Mouse (Mus musculus): ENCODE measurements around the gene Arxes2. TPM values are rescaled to one million over a fixed set of nuclear protein-coding genes. Genes with fewer than 3 reads are reported as not detected.
"Not testable (repeated sequence)": the region's sequence is repeated elsewhere in the genome, so short reads cannot be mapped to it uniquely, and the experiment has no call there.

Arxes2 gene
- 100 to 1,000 TPM in 1 of 2 experiments, 10 to 100 TPM in 1; 84.8 to 108 TPM for total RNA-seq (2021)

DNA sequence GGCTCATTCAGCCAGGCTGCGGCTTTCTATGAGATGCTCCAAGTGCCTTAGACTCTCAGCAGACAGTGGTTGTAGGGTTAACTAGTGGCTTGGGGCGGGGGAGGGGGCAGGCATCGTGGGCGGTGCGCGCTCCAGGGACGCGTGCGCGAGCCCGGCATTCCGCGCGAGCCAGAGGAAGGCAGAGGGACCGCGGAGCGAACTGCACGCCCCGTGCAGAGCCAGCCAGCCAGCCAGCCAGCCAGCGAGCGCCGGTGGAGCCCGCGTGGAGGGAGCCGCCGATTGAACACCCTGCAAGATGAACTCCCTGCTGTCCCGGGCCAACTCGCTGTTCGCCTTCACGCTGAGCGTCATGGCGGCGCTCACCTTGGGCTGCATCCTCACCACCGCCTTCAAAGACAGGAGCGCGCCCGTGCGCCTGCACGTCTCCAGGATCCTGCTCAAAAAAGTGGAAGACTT lies at the start of gene Arxes2:
Gene Arxes2 (plus strand): TSS at position 161 of the 456 bp plus-strand sequence.
- DNase-seq, result peak; percentile 17
- intact Hi-C loops (cut with DNase I), result not testable (repeated sequence)

GRCm38 (mm10) chrX:135948699-135949437 lies 44.8 kb upstream of the Arxes2 start:
- intact Hi-C loops (cut with DNase I), result no loop called here
- DNase-seq, result no peak

- intact Hi-C loops (cut with DNase I), result no loop called here
- DNase-seq, result no peak
These were observed 36.5 kb upstream of the Arxes2 start for GRCm38 (mm10) chrX:135956988-135957690.

DNA sequence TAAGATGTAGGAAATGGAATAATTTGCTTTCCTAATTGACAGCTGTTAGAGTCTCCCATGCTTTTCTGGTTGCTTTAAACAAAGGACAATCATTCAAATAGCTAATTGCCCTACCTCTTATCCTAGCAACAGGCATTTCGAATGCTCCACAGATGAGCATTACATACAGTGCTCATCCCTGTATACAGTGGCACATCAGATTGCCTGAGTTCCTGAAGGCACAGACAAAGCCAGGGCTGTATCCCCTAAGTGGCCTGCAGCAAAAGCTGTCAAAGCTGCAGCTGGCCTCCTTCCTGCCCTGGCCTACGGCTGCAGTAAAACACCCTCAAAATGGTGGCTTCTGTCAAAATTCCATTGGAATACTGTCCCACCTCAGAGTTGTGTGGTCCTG lies 35.9 kb upstream of the Arxes2 start:
- no peak for DNase-seq
- intact Hi-C loops (cut with DNase I), result no loop called here

DNA sequence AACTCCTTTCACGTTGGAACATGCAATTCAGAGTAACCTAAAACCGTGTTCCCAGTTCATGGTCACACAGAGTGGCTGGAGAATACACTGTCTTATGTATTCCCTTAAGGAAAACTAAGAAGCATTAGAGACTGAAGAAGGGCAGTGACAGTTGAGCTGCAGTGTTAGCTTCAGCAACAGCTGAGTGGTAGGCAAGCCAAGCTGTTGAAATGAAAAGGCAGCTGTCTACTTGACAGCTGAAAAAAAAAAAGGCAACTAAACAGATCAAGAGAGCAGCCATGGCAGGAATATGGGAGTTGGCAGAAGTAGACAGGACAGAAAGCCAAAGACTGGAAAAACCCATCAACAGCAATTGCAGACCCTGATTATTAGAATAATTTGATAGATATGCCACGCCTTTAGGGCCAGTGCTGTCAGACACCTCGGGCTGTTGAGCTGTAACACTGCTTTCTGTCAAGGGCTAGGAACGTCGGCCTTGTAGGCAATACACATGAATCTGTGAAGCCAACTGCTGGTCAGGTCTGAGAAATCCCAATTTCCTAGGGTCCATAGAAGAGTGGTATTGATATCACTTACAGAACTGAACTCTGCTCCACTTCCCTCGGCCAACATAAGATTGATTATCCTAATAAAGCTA lies 34.9 kb upstream of the Arxes2 start:
- no peak for DNase-seq

DNA sequence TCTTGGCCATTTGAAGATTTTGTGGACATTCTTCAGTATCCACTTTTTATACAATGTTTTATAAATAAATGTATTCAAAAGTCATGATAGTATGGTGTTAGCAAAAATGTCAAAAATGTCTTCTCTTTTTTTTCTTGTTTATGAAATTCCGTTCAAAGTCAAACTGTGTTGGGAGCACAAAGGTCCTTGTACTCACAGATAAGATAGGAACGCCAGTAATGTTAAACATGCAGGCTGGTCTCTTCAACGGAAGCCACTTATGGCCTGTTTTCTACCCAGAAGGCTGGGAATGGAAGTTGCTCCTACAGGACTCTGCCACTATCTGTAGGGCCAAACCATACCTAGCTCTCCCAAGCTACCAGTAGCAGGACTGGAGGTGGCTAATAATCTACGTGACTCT lies 34.1 kb upstream of the Arxes2 start:
- intact Hi-C loops (cut with DNase I), result no loop called here
- DNase-seq, result no peak

More for the DNA sequence above, 34.9 kb upstream of the Arxes2 start:
- intact Hi-C loops (cut with DNase I), result no loop called here

DNA sequence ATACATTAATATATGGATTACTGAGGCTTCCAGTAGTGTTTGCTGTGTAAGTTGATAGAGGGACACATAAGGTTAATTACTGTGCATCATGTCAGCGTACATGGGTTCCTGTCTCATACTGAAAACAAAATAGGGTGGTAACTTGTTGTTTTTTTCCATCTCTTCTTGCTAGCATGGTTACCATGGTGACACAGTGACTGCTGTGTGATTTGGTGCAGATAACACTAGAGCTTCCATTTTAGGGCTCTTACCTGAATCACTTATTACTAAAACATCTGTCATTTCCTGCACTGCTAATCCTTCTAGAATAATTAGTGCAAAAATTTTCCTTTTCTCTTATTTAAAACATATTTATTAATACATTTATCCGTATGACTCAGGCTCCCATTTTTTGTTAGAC lies 31.3 kb upstream of the Arxes2 start:
- no peak for DNase-seq
- intact Hi-C loops (cut with DNase I), result loop anchor here (10.0 kb wide), 1 partner anchor 158 kb away; no protein-coding TSS in a partner anchor

GRCm38 (mm10) chrX:135963130-135963529 lies 30.5 kb upstream of the Arxes2 start:
- intact Hi-C loops (cut with DNase I), result loop anchor here (10.0 kb wide), 1 partner anchor 158 kb away; no protein-coding TSS in a partner anchor
- DNase-seq, result no peak

DNA sequence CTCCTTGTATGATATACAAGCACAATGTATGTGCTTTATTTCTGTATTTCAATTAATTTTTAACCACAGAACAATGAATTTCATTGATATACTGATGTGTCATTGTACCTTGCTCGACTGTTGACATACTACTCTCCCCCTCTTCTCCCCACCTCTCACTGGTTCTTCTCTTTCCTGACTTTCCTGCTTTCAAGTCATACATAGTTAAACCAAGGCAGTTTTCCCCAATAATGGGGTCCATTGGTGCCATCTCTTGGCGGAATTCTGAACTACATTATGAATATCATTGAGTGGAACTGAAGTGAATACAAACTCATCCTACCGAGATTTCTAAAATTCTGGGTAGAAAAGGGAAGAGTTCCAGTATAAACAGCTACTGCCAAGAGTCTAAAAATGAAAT lies 30.0 kb upstream of the Arxes2 start:
- DNase-seq, result no peak
- intact Hi-C loops (cut with DNase I), result loop anchor here (10.0 kb wide), 1 partner anchor 159 kb away; no protein-coding TSS in a partner anchor

DNA sequence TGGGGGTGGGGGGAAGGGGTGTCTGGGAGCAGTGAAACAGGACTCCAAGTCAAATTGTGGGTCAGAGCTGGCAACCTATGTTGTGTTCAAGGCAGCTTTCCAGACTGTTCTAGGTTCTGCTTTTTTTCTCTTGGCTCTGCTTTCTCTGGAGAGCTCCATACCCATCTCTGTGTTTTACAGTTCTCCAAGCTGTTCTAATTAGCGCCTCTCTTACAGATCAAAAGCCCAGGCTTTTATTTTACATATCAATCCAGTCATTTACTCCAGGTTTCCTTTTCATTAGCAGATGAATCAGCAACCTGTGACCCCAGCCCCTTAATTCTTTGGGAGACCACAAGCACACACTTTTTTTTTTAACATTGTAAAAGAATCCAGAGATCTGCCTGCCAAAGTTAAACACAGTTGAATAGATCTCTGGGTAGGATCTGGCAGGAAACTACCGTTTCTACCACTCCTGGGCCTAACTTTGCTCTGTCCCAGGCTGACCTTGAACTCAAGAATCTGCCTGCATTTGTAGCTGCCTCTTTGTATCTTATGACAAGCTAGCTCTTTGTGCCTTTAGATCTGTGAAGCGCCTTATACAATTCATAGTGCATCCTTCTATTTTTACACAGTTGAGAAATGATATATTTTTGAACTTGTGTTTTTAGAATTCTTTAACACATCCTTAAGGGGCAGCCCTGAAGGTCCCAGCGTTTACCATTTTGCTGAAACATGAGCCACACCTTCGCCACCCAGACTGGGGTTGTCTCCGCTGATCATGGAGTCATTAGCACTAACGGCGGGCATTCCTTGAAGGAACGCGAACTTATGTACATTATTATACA lies 19.8 kb upstream of the Arxes2 start:
- intact Hi-C loops (cut with DNase I), result no loop called here

DNA sequence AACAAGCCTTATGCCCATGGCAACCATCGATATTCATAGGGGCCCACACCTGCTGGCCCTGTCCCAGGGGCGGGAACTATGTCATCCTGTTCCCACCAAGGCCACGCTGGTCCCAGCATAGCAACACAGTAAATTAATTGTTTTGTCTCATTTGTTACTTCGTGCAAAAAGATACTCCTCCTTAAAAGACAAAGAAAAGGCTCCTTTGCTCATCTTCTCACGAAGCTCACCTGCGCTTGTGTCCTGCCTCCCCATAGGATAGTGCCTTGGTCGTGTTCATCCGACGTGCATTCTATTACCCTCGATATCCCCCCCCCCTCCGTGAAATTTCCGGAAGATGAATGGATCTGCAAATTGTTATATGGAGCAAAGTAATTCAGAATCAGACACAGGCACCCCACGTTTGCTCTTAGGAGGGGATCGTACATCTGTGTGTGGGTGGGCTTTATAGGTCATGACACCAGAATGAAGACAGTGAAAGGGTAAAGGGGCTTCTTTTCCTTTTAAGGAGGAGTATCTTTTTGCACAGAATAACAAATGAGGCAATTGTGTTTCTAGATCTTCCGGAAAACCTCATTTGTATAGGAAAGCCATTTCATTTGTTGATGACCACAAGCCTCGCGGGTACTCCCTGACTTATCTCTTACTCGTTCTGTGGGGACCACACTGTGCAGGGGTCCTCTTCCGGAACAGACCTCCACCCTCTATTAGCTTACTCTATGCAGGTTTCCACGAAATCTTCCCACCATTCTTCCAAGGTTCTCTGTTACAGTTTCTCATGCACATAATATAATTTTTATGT lies 19.0 kb upstream of the Arxes2 start:
- DNase-seq, result no peak
- intact Hi-C loops (cut with DNase I), result no loop called here

More for the DNA sequence above, 19.8 kb upstream of the Arxes2 start:
- DNase-seq, result no peak

GRCm38 (mm10) chrX:135975226-135975552 lies 18.4 kb upstream of the Arxes2 start:
- DNase-seq, result peak; percentile 68
- intact Hi-C loops (cut with DNase I), result no loop called here

DNA sequence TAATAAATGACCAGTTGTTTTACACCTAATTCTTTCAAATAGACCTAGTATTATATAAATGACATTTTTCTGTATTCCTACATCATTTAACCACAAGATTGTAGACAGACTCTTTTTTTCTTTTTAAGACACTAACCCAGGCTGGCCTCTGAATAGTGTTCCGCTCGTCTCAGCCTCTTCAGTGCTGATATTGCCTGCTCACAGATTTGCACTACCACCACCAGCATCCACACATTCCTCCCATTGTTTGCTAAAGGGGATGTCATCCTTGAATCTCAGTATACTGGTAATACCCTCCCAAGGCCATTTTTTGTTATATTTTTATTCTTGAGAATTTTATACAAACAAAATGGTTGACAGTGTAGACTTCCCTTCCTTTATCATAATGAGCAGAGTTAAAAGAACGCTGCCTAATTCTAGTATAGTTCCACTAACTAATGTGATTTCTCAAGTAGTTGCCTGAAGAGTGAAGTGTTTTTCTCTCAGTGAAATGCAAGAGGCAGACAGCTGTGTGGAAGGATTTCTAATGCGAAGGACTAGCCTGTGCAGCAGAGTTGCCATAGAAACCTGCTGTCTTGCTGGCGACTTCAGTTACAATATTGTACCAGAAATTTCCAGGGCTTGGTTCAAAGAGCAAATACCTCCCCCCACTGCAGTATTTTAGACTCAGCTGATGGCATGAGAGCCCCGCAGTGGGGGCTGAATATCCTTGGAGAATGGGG lies 8.9 kb upstream of the Arxes2 start:
- intact Hi-C loops (cut with DNase I), result no loop called here
- DNase-seq, result no peak

- DNase-seq, result no peak
- intact Hi-C loops (cut with DNase I), result no loop called here
These were observed 7.4 kb upstream of the Arxes2 start for GRCm38 (mm10) chrX:135986267-135986666.

GRCm38 (mm10) chrX:135990661-135991060 lies 3.0 kb upstream of the Arxes2 start:
- no peak for DNase-seq
- intact Hi-C loops (cut with DNase I), result no loop called here

- intact Hi-C loops (cut with DNase I), result not testable (repeated sequence)
- DNase-seq, result peak; percentile 17
These were observed 431 bp upstream of the Arxes2 start for GRCm38 (mm10) chrX:135993192-135993594.

DNA sequence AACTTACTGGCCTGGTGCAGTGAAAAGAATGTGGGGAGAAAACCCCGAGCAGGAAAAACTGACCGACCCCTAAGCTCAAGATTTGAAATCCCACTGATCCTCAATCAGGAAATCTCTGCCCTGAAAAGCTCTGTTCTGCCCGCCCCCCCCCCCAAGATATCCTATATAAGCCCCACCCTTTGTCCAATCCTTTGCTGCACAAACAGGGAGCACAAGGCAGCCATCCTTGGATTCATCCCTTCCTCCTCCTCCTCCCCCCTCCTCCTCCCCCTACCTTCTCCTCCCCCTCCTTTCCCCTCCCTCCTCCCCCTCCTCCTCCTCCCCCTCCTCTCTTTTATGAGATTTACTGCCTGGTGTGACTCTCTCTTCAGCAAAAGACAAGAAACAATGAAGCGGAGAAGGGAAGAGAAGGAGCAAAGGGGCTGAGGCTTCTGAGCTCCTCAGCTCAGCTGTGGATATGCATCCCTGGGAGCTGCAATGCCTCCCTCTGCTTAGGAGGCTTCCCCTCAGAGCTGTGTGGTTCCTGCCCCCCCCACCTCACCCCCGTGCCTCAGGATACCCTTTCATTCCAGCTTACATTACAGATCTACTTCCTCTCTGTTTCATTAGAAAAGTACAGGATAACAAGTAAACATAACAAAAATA lies 13.7 kb downstream of the Arxes2 start:
- DNase-seq, result no peak
- intact Hi-C loops (cut with DNase I), result no loop called here

DNA sequence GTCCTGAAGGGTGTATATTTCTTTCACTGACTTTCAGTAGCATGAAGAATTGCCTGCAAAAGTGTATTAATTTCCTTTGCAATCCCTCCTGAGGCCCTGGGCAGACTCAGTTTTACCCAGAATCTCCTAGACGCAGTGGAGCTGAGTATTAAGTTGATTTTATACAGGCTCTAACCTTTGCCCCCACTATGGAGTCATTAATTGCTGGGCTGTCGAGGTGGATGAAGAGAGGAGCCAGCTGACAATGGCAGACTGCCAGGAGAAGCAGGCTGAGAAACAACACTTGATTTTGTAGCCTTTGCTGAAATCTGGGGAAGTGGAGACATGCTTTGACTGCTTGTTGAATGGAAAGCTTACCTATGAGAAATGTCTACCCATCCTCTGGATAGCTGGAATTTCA lies 20.8 kb downstream of the Arxes2 start:
- peak; percentile 11 for DNase-seq
- intact Hi-C loops (cut with DNase I), result no loop called here

GRCm38 (mm10) chrX:136030331-136030730 lies 36.7 kb downstream of the Arxes2 start:
- intact Hi-C loops (cut with DNase I), result no loop called here

More at GRCm38 (mm10) chrX:136030331-136030730, 36.7 kb downstream of the Arxes2 start:
- DNase-seq, result no peak
